Mouse (Mus musculus) left cerebral cortex, adult 8-10 months (tissue): ENCODE results near the gene Retreg1. TPM values are rescaled to one million over a fixed set of nuclear protein-coding genes. Genes with fewer than 3 reads are reported as not detected.
"Not testable (repeated sequence)": the region's sequence is repeated elsewhere in the genome, so short reads cannot be mapped to it uniquely, and the experiment has no call there.

Experiments
- DNase-seq, 2 experiments: peaks; one replicate each; pipeline ENCODE4 v3.0.0; 2022; ENCODE audit warnings: low spot score in 2 of 2
- microRNA-seq, 2 experiments: library from miRNA; unstranded; fragments of <30 nt; microRNA quantifications; one replicate each; pipeline ENCODE4 v1.2.0; 2022
- total RNA-seq, 4 experiments: library from RNA; stranded (reverse); gene quantifications; 2 replicates each; pipeline ENCODE4 v1.2.4; 2022

Retreg1 gene
- total RNA-seq, 4 experiments from 2014 or later: 37.9 to 40.2 (median 39.0) TPM

DNA sequence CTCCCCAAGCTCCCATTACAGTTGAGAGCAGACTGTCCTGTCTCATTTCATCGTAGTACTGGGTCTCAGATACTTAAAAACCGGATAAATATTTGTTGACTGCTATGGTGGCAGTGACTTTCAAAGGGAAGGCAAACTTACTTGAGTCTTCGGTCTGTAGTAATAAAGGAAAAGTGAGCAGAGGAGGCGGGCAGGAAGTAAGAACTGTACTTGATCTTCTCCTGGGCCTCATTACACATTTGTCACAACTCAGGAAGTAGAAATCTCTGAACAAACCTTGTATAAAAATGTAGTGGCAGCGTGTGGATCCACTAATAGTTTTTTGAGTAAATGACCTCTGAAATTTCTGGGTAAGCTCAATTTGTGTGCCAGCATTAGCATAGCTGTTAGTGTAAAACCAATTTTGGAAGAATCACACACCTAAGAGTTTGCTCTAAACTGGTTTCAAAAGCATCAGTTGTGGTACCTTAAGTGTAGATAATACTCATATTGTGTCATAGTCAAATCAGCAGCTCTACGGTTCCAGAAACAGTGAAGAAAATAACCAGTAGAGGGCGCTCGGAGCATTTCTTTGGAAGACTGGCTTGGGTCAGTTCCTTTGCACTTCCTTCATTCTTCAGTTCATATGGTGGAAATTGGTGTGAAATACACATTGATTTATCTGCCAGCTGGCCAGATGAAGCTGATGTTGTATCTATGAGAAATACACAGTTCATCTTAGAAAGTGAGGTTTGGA, 150.2 kb downstream of the Retreg1 start:
- no peak for DNase-seq

- DNase-seq: no peak
Measured at GRCm38 (mm10) chr15:25995521-25995920, 152.5 kb downstream of the Retreg1 start.

DNA sequence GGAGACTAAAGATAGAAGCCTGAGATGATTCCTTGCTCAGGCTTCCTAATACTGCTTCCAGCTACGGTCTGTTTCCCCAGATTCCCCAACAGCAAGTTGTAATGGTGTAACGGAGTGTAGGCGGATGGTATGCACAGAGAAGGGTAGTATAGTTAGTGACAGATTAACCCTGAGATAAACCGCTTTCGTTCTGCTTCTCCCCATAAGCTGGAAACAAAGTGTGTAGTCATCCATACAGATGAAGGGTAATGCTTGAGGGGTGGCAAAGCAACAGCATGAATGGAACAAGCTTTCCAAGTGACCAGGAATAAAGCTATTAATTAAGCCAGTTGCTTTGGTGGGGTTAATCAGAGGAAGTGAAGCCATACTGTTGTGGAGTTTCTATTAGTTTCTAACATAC, 156.6 kb downstream of the Retreg1 start:
- DNase-seq: not testable (repeated sequence)

- no peak for DNase-seq
Measured at GRCm38 (mm10) chr15:26008621-26009020, 165.6 kb downstream of the Retreg1 start.

GRCm38 (mm10) chr15:26012891-26013290, 169.9 kb downstream of the Retreg1 start:
- DNase-seq: no peak

DNA sequence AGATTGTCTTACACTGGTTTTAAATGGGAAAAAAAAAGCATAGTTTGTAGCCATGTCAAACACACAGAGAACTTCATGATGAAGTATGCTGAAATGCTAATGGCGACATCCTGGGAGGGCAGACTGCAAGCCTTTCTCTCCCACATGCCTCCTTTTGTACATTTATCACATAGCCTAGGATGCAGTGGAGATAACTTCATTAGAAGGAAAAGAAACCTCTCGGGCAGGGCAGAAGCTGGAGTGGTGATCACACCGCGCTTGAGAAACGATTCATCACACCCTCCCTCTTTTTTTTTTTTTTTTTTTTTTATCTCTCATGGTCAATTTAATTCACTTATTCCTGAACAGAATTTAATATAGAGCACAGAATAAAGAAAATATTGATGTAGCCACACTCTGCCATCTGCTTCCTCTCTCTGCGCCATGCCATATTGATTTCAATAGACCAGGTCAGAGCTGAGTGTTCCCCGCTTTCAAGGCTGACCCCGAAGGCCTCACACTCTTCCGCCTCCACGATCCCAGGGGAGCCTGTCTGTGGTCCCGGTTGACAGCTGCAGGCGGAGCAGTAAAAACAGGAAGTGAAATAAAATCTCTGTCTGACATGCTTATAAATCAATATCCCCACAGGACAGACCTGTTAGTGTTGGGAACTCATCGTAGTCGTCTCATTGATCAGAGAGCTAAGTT, 173.1 kb downstream of the Retreg1 start:
- no peak for DNase-seq

DNA sequence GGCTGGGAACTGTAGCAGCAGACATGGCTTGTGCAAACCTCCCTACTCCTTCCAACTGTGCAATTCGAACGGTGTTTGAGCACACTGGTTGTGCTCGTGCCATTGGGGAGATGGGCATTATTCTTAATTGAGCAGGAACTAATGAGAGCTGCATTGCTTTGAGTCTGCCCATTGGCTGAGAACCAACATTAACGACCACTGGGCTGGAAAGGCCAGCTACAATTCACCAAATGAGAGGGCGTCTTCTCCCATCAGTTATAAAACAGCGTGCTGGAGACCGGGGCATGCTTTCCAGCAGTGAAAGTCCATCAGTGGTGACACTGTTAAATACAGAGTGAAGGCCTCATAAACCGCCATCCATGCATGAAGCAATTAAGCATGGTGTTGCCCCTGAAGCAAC, 178.7 kb downstream of the Retreg1 start:
- DNase-seq: no peak

DNA sequence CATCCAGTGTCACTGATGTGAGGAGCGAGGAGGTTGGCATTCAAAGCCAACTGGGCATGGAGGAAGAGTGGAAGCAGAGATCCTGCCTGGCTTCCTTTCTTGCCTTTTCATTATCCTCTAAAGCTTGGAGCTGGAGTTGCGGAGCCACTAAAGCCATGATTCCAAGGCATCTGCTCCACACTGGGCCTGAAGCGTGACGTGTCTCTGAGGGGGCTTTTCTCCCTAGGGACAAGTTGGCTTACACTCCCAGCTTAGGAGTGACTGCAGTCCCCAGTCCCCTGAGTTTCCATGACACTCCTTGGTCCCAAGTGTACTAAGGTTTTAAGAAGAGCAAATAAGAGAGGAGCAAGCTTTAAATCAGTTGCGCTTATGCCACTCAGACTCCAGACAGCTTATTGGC, 179.7 kb downstream of the Retreg1 start:
- DNase-seq: no peak

Small RNA genes within 50 kb of the gene (microRNA-seq; reads per million reads assigned to microRNA genes)
- gene Mir7212: 0 to 0.66 reads per million in 2 experiments

Other genes with a start within 250 kb of the Retreg1 start
- 10 to 100 TPM; 42.6 to 54.2 (median 45.3) TPM for gene Myo10, start 220.7 kb upstream of the Retreg1 start, total RNA-seq
- 10 to 100 TPM; 44.8 to 58.8 (median 49.7) TPM for gene Zfp622, start 141.2 kb downstream of the Retreg1 start, total RNA-seq